Mouse (Mus musculus): ENCODE measurements around the gene Acnat1. TPM values are rescaled to one million over a fixed set of nuclear protein-coding genes. Genes with fewer than 3 reads are reported as not detected.
"Not testable (repeated sequence)": the region's sequence is repeated elsewhere in the genome, so short reads cannot be mapped to it uniquely, and the experiment has no call there.

The Acnat1 gene
- polyA plus RNA-seq, 1 experiment from 2014 or later: not detected

- not testable (repeated sequence) for H3K9ac ChIP-seq; H3K4me1 ChIP-seq; H3K27ac ChIP-seq; H3K36me3 ChIP-seq; H3K4me3 ChIP-seq; H3K4me2 ChIP-seq (replicated peaks); H3K27me3 ChIP-seq (replicated peaks); H3K9me3 ChIP-seq; ATAC-seq (ENCODE audit: low FRiP score, low read depth)
- WGBS: 83% methylated on average over 1 of the region's 1 CpGs
These were observed 22.4 kb downstream of the Acnat1 start for GRCm38 (mm10) chr4:49451133-49451847.

DNA sequence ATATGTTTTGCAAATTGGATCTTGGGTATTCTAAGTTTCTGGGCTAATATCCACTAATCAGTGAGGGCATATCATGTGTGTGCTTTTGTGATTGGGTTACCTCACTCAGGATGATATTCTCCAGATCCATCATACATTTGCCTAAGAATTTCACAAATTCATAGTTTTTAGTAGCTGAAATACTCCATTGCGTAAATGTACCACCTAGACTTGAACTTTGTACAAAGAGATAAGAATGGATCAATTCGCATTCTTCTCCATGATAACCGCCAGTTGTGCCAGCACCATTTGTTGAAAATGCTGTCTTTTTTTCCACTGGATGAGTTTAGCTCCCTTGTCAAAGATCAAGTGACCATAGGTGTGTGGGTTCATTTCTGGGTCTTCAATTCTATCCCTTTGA, 36.7 kb downstream of the Acnat1 start:
- WGBS: 97% methylated on average over 3 of the region's 3 CpGs
- H3K4me1 ChIP-seq; H3K9me3 ChIP-seq; H3K36me3 ChIP-seq; H3K4me2 ChIP-seq (replicated peaks); H3K4me3 ChIP-seq; H3K9ac ChIP-seq; H3K27ac ChIP-seq; H3K27me3 ChIP-seq (replicated peaks); ATAC-seq (ENCODE audit: low FRiP score, low read depth): not testable (repeated sequence)

GRCm38 (mm10) chr4:49410151-49410550, 63.6 kb downstream of the Acnat1 start:
- H3K4me3 ChIP-seq; H3K27me3 ChIP-seq (replicated peaks); H3K9me3 ChIP-seq; H3K27ac ChIP-seq; H3K36me3 ChIP-seq; ATAC-seq (ENCODE audit: low FRiP score, low read depth); H3K9ac ChIP-seq; H3K4me2 ChIP-seq (replicated peaks); H3K4me1 ChIP-seq: not testable (repeated sequence)
- 77% methylated on average over 2 of the region's 2 CpGs for WGBS

- WGBS: 85% methylated on average over 5 of the region's 5 CpGs
- H3K4me3 ChIP-seq; H3K36me3 ChIP-seq; H3K27ac ChIP-seq; H3K9me3 ChIP-seq; H3K9ac ChIP-seq; ATAC-seq (ENCODE audit: low FRiP score, low read depth); H3K27me3 ChIP-seq (replicated peaks); H3K4me2 ChIP-seq (replicated peaks); H3K4me1 ChIP-seq: not testable (repeated sequence)
These were observed 65.8 kb downstream of the Acnat1 start, which contains the start of gene Acnat2 for GRCm38 (mm10) chr4:49407957-49408356. Acnat2 (minus strand) TSS chr4:49408151.

Other genes starting within 250 kb of the Acnat1 start
- not detected in 2 replicates for gene Acnat2, start 65.8 kb downstream of the Acnat1 start, polyA plus RNA-seq (2016; fragmentation: Nextera tagmentation; extraction: Ambion mirVana)
- gene Baat, start 32.6 kb upstream of the Acnat1 start, polyA plus RNA-seq (2016; fragmentation: Nextera tagmentation; extraction: Ambion mirVana): 0.27 and 0.30 TPM in 2 replicates
- gene Mrpl50, start 47.2 kb upstream of the Acnat1 start, polyA plus RNA-seq (2016; fragmentation: Nextera tagmentation; extraction: Ambion mirVana): 77.3 and 78.3 TPM in 2 replicates
- gene Zfp189, start 47.3 kb upstream of the Acnat1 start, polyA plus RNA-seq (2016; fragmentation: Nextera tagmentation; extraction: Ambion mirVana): 12.8 and 14.3 TPM in 2 replicates
- not detected in 2 replicates for gene Aldob, start 75.6 kb upstream of the Acnat1 start, polyA plus RNA-seq (2016; fragmentation: Nextera tagmentation; extraction: Ambion mirVana)
- 33.7 and 34.5 TPM in 2 replicates for gene Tmem246, start 124.0 kb upstream of the Acnat1 start, polyA plus RNA-seq (2016; fragmentation: Nextera tagmentation; extraction: Ambion mirVana)
- 57.4 and 62.8 TPM in 2 replicates for gene Rnf20, start 158.1 kb upstream of the Acnat1 start, polyA plus RNA-seq (2016; fragmentation: Nextera tagmentation; extraction: Ambion mirVana)
- 0.14 TPM in 2 replicates for gene Ppp3r2, start 208.1 kb upstream of the Acnat1 start, polyA plus RNA-seq (2016; fragmentation: Nextera tagmentation; extraction: Ambion mirVana)